Mouse (Mus musculus): ENCODE data around the gene Trim61. TPM values are rescaled to one million over a fixed set of nuclear protein-coding genes. Genes with fewer than 3 reads are reported as not detected.
A peak's percentile ranks its signal among the peaks of the same experiment; 100 is the strongest.
"Not testable (repeated sequence)": the region's sequence is repeated elsewhere in the genome, so short reads cannot be mapped to it uniquely, and the experiment has no call there.

Gene Trim61
- polyA plus RNA-seq, 1 experiment from 2014 or later = 0.09 TPM

- Histone ChIP-seq H3K4me1 (replicated peaks; ENCODE audit: control insufficient read depth, insufficient read depth, low read length) (no peaks in the 10 kb centered on the region), H3K36me3 (replicated peaks; ENCODE audit: control insufficient read depth, insufficient read depth) (no peaks in the 10 kb centered on the region), H3K4me3 (replicated peaks; ENCODE audit: low read length) (no peak overlapping the region), H3K9me3 (ENCODE audit: control insufficient read depth, low read length) (no peaks in the 10 kb centered on the region), H3K27me3 (ENCODE audit: control insufficient read depth, insufficient read depth, low read length) (no peaks in the 10 kb centered on the region), H3K27ac (no peak overlapping the region), H3K9ac (no peak overlapping the region), H3K4me2 (replicated peaks) (no peak overlapping the region)
- ATAC-seq (ENCODE audit: low FRiP score) = no peak
- WGBS = 51% methylated on average over 8 of the region's 8 CpGs
- peak; percentile 71 for DNase-seq (ENCODE audit: low spot score)
These were observed 4.2 kb upstream of the Trim61 start for GRCm38 (mm10) chr8:65022485-65022884.

DNA sequence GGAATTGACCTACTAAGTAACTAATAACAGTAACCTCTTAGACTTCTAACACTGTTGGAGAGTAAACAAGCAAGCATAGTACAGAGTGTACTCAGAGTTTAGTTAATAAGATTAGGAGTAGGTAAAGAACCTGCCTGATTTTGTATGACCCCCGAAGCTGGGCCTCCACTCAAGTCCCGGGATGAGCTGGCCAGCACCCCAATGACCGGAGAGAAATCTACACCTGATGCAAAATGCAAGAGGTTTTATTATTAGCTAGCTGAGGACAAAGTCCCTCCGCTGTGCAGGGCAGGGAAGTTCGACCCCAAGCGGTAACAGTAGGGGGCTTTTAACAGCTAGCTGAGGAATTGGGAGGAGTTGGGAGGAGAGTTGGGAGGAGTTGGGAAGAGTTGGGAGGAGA is 10.7 kb downstream of the Trim61 start:
- DNase-seq (ENCODE audit: low spot score); H3K4me1 ChIP-seq (replicated peaks; ENCODE audit: control insufficient read depth, insufficient read depth, low read length); H3K4me3 ChIP-seq (replicated peaks; ENCODE audit: low read length); ATAC-seq (ENCODE audit: low FRiP score); H3K27ac ChIP-seq; H3K9ac ChIP-seq; H3K9me3 ChIP-seq (ENCODE audit: control insufficient read depth, low read length); H3K36me3 ChIP-seq (replicated peaks; ENCODE audit: control insufficient read depth, insufficient read depth); H3K27me3 ChIP-seq (ENCODE audit: control insufficient read depth, insufficient read depth, low read length); H3K4me2 ChIP-seq (replicated peaks): not testable (repeated sequence)
- 78% methylated on average over 6 of the region's 6 CpGs for WGBS

DNA sequence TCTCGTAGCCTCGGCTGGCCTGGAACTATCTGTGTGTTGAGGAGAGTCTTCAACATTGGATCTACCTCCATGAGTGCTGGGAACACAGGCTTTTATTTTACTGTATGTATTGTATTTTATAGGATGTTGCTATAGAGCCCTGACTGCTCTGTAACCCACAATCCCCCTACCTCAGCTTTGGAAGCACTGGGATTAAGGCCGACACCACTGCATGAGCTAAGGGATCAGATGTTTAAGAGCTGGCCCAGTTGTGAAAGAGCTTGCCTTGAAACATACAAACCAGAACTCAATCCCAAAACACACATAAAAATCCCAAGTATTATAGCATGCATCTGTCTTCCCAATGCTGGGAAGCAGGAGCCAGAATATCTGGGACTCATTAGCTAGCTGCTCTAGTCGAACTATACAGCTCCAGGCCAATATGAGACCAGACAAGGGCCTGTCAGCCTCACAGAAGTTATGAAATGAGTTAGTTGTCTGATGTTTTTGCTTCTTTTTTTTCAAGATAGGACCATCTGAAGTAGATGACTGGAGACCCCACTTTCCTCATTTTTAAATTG is 19.4 kb downstream of the Trim61 start:
- ATAC-seq (ENCODE audit: low FRiP score) (no peak), DNase-seq (ENCODE audit: low spot score) (no peak)
- Histone ChIP-seq H3K27me3 (ENCODE audit: control insufficient read depth, insufficient read depth, low read length) (no peaks in the 10 kb centered on the region), H3K36me3 (replicated peaks; ENCODE audit: control insufficient read depth, insufficient read depth) (no peaks in the 10 kb centered on the region), H3K9me3 (ENCODE audit: control insufficient read depth, low read length) (no peaks in the 10 kb centered on the region), H3K4me2 (replicated peaks) (no peak overlapping the region), H3K4me1 (replicated peaks; ENCODE audit: control insufficient read depth, insufficient read depth, low read length) (no peaks in the 10 kb centered on the region), H3K4me3 (replicated peaks; ENCODE audit: low read length) (no peak overlapping the region), H3K9ac (no peak overlapping the region), H3K27ac (no peak overlapping the region)
- WGBS = 96% methylated on average over 4 of the region's 4 CpGs

GRCm38 (mm10) chr8:64987731-64988130 is 30.6 kb downstream of the Trim61 start, which contains the start of gene Trim75:
Gene Trim75, minus strand, starts transcription at chr8:64987831.
- Histone ChIP-seq H3K4me3 (replicated peaks; ENCODE audit: low read length) (no peak within 1 kb of the TSS), H3K4me1 (replicated peaks; ENCODE audit: control insufficient read depth, insufficient read depth, low read length) (no peaks in the 10 kb centered on the region), H3K27me3 (ENCODE audit: control insufficient read depth, insufficient read depth, low read length) (no peaks in the 10 kb centered on the region), H3K36me3 (replicated peaks; ENCODE audit: control insufficient read depth, insufficient read depth) (no peaks in the 10 kb centered on the region), H3K9ac (no peak within 1 kb of the TSS), H3K27ac (no peak within 1 kb of the TSS), H3K9me3 (ENCODE audit: control insufficient read depth, low read length) (0 out of 2 replicates have a peak, but pooled peaks cover 6% of the 10 kb centered on the region), H3K4me2 (replicated peaks) (no peak within 1 kb of the TSS)
- ATAC-seq (ENCODE audit: low FRiP score) (no peak; the same call in 1 of the 2 replicates), DNase-seq (ENCODE audit: low spot score) (no peak)
- WGBS = 91% methylated on average over 4 of the region's 4 CpGs

- Histone ChIP-seq H3K9me3 (ENCODE audit: control insufficient read depth, low read length) (no peaks in the 10 kb centered on the region), H3K4me2 (replicated peaks) (no peak overlapping the region), H3K9ac (no peak overlapping the region), H3K4me1 (replicated peaks; ENCODE audit: control insufficient read depth, insufficient read depth, low read length) (no peaks in the 10 kb centered on the region), H3K27me3 (ENCODE audit: control insufficient read depth, insufficient read depth, low read length) (no peaks in the 10 kb centered on the region), H3K27ac (no peak overlapping the region), H3K36me3 (replicated peaks; ENCODE audit: control insufficient read depth, insufficient read depth) (no peaks in the 10 kb centered on the region), H3K4me3 (replicated peaks; ENCODE audit: low read length) (no peak overlapping the region)
- 68% methylated on average over 20 of the region's 20 CpGs for WGBS
- DNase-seq (ENCODE audit: low spot score) (no peak), ATAC-seq (ENCODE audit: low FRiP score) (no peak)
These were observed 35.0 kb downstream of the Trim61 start for GRCm38 (mm10) chr8:64983150-64983897.

Other genes starting within 250 kb of the Trim61 start
- 33.8 and 44.8 TPM in 2 replicates for gene Klhl2, start 168.5 kb downstream of the Trim61 start, polyA plus RNA-seq (2014; fragmentation: Nextera tagmentation; extraction: Ambion mirVana)
- gene Tmem192, start 71.3 kb downstream of the Trim61 start, polyA plus RNA-seq (2014; fragmentation: Nextera tagmentation; extraction: Ambion mirVana) = 31.4 and 34.1 TPM in 2 replicates
- not detected in 2 replicates for gene Trim75, start 30.7 kb downstream of the Trim61 start, polyA plus RNA-seq (2014; fragmentation: Nextera tagmentation; extraction: Ambion mirVana)
- gene Trim60, start 61 bp upstream of the Trim61 start, polyA plus RNA-seq (2014; fragmentation: Nextera tagmentation; extraction: Ambion mirVana) = 0.12 TPM in 1 of 2 replicates, not detected in the other
- gene Apela, start 18.8 kb upstream of the Trim61 start, polyA plus RNA-seq (2014; fragmentation: Nextera tagmentation; extraction: Ambion mirVana) = 1.3 and 1.5 TPM in 2 replicates
- gene Gm10663, start 56.5 kb upstream of the Trim61 start, polyA plus RNA-seq (2014; fragmentation: Nextera tagmentation; extraction: Ambion mirVana) = not detected in 2 replicates
- not detected in 2 replicates for gene BC030870, start 111.0 kb upstream of the Trim61 start, polyA plus RNA-seq (2014; fragmentation: Nextera tagmentation; extraction: Ambion mirVana)